Mouse (Mus musculus) limb, embryonic 12.5 days (tissue): ENCODE results near the gene Gm3298. TPM values are rescaled to one million over a fixed set of nuclear protein-coding genes. Genes with fewer than 3 reads are reported as not detected.
"Not testable (repeated sequence)": the region's sequence is repeated elsewhere in the genome, so short reads cannot be mapped to it uniquely, and the experiment has no call there.

ENCODE experiments used
- ATAC-seq: fragments of 200-750 bp; cut with Nextera tagmentation; 2 replicates; pipeline ENCODE4 v1.8.0; 2017; ENCODE audit warnings: low read depth, moderate TSS enrichment; ENCODE audit not compliant: insufficient number of reproducible peaks, insufficient read depth, low FRiP score, low TSS enrichment
- H3K27ac ChIP-seq: fragments of 300-500 bp; sonication (generic); 2 replicates; pipeline ENCODE4 v1.5.1; 2016; ENCODE audit warnings: mild to moderate bottlenecking, moderate library complexity
- H3K27me3 ChIP-seq: fragments of 300-500 bp; sonication (generic); 2 replicates; pipeline ENCODE4 v1.6.1; 2016; ENCODE audit warnings: mild to moderate bottlenecking, moderate library complexity
- H3K36me3 ChIP-seq: fragments of 300-500 bp; sonication (generic); 2 replicates; pipeline ENCODE4 v1.6.1; 2016; ENCODE audit warnings: mild to moderate bottlenecking, moderate library complexity
- H3K4me1 ChIP-seq: fragments of 300-500 bp; sonication (generic); replicated peaks from 2 replicates; pipeline ENCODE4 v1.6.1; 2016
- H3K4me2 ChIP-seq: fragments of 300-500 bp; sonication (generic); 2 replicates; pipeline ENCODE4 v1.6.1; 2016; ENCODE audit warnings: mild to moderate bottlenecking, moderate library complexity
- H3K4me3 ChIP-seq: fragments of 300-500 bp; sonication (generic); replicated peaks from 2 replicates; pipeline ENCODE4 v1.5.1; 2016; ENCODE audit warnings: mild to moderate bottlenecking
- H3K9ac ChIP-seq: fragments of 300-500 bp; sonication (generic); replicated peaks from 2 replicates; pipeline ENCODE4 v1.6.1; 2016; ENCODE audit warnings: mild to moderate bottlenecking, moderate library complexity
- H3K9me3 ChIP-seq: fragments of 300-500 bp; sonication (generic); 2 replicates; pipeline ENCODE4 v1.6.1; 2016; ENCODE audit warnings: mild to moderate bottlenecking, moderate library complexity
- WGBS: fragments of 180-500 bp; shearing (Covaris S2); methylation state at CpG from one replicate; pipeline ENCODE4 v1.1.7; 2016; 5-methylcytosine and 5-hydroxymethylcytosine counted together
- polyA plus RNA-seq: library from polyadenylated mRNA; unstranded; fragments of >200 nt; fragmentation: Nextera tagmentation; extraction: Ambion mirVana; gene quantifications from 2 replicates; pipeline ENCODE4 v1.2.1, GENCODE M21; 2016

Gene Gm3298
- polyA plus RNA-seq, result not detected in 2 replicates

- not testable (repeated sequence) for H3K4me2 ChIP-seq, H3K9ac ChIP-seq, H3K27me3 ChIP-seq, ATAC-seq, H3K9me3 ChIP-seq, H3K27ac ChIP-seq, H3K36me3 ChIP-seq, H3K4me3 ChIP-seq, H3K4me1 ChIP-seq
- WGBS, result 77% methylated on average over 1 of the region's 2 CpGs
These were observed at the start of gene Gm3298 for GRCm38 (mm10) chr14:5015591-5015990. TSS of gene Gm3298 (plus strand) at chr14:5015891.

GRCm38 (mm10) chr14:4983635-4984034, 32.1 kb upstream of the Gm3298 start, which contains the start of gene Gm8297:
TSS of gene Gm8297 (plus strand) at chr14:4983935.
- ATAC-seq, H3K36me3 ChIP-seq: not testable (repeated sequence)

GRCm38 (mm10) chr14:5050329-5050728, 34.6 kb downstream of the Gm3298 start, which contains the start of gene 4930555G01Rik:
TSS of gene 4930555G01Rik (plus strand) at chr14:5050629.
- H3K9me3 ChIP-seq, H3K9ac ChIP-seq, ATAC-seq, H3K4me1 ChIP-seq, H3K27me3 ChIP-seq, H3K27ac ChIP-seq, H3K4me2 ChIP-seq, H3K36me3 ChIP-seq, H3K4me3 ChIP-seq: not testable (repeated sequence)
- WGBS, result no CpG with 5 or more reads among the region's 3 CpGs

More at GRCm38 (mm10) chr14:4983635-4984034, 32.1 kb upstream of the Gm3298 start, which contains the start of gene Gm8297:
- not testable (repeated sequence) for H3K9me3 ChIP-seq, H3K27me3 ChIP-seq, H3K4me1 ChIP-seq, H3K4me3 ChIP-seq, H3K27ac ChIP-seq, H3K9ac ChIP-seq, H3K4me2 ChIP-seq

Other genes with a start within 250 kb of the Gm3298 start
- not detected in 2 replicates for gene Gm9602, start 239.6 kb upstream of the Gm3298 start, polyA plus RNA-seq
- not detected in 2 replicates for gene Gm3269, start 177.8 kb upstream of the Gm3298 start, polyA plus RNA-seq
- gene Gm3264, start 160.3 kb upstream of the Gm3298 start, polyA plus RNA-seq, result 0.49 TPM in 1 of 2 replicates, not detected in the other
- not detected in 2 replicates for gene Gm3278, start 123.5 kb upstream of the Gm3298 start, polyA plus RNA-seq
- gene Gm8297, start 32.0 kb upstream of the Gm3298 start, polyA plus RNA-seq, result not detected in 2 replicates
- not detected in 2 replicates for gene 4930555G01Rik, start 34.7 kb downstream of the Gm3298 start, polyA plus RNA-seq
- 0.88 and 1.7 TPM in 2 replicates for gene Gm8281, start 55.1 kb downstream of the Gm3298 start, polyA plus RNA-seq
- gene Gm8279, start 115.6 kb downstream of the Gm3298 start, polyA plus RNA-seq, result not detected in 2 replicates
- gene Gm3317, start 148.6 kb downstream of the Gm3298 start, polyA plus RNA-seq, result not detected in 2 replicates
- gene Gm8271, start 169.9 kb downstream of the Gm3298 start, polyA plus RNA-seq, result not detected in 2 replicates
- gene Gm3526, start 244.7 kb downstream of the Gm3298 start, polyA plus RNA-seq, result not detected in 2 replicates